Mouse (Mus musculus) lung, embryonic 14.5 days (tissue): ENCODE measurements at regions not wholly inside any gene's neighbourhood (a gene's known extent, or its start where the extent isn't known, plus 50 kb on each side); places are given as distances from the start of the nearest gene placed in this dataset.

Experiments
- ATAC-seq: fragments of 200-750 bp; cut with Nextera tagmentation; 2 replicates; pipeline ENCODE4 v1.8.0; 2017; ENCODE audit warnings: mild to moderate bottlenecking, moderate TSS enrichment, moderate library complexity; ENCODE audit not compliant: insufficient read depth
- DNase-seq: peaks from one replicate; pipeline ENCODE4 v3.0.0-alpha.2; 2015
- H3K27ac ChIP-seq: fragments of 300-500 bp; sonication (generic); 2 replicates; pipeline ENCODE4 v1.5.1; 2014; ENCODE audit warnings: low read depth, mild to moderate bottlenecking, moderate library complexity
- H3K27me3 ChIP-seq: fragments of 300-500 bp; sonication (generic); 2 replicates; pipeline ENCODE4 v1.6.1; 2014; ENCODE audit warnings: low read length, control low read depth; ENCODE audit not compliant: insufficient read depth
- H3K36me3 ChIP-seq: fragments of 300-500 bp; sonication (generic); 2 replicates; pipeline ENCODE4 v1.6.1; 2014; ENCODE audit warnings: control low read depth; ENCODE audit not compliant: insufficient read depth
- H3K4me1 ChIP-seq: fragments of 300-500 bp; sonication (generic); 2 replicates; pipeline ENCODE4 v1.6.1; 2014; ENCODE audit warnings: antibody characterized with exemption, control low read depth; ENCODE audit not compliant: insufficient read depth
- H3K4me2 ChIP-seq: fragments of 300-500 bp; sonication (generic); 2 replicates; pipeline ENCODE4 v1.6.1; 2014; ENCODE audit warnings: mild to moderate bottlenecking
- H3K4me3 ChIP-seq: fragments of 300-500 bp; sonication (generic); 2 replicates; pipeline ENCODE4 v1.5.1; 2014; ENCODE audit warnings: low read depth, low read length
- H3K9ac ChIP-seq: fragments of 300-500 bp; sonication (generic); 2 replicates; pipeline ENCODE4 v1.6.1; 2014
- H3K9me3 ChIP-seq: fragments of 300-500 bp; sonication (generic); 2 replicates; pipeline ENCODE4 v1.6.1; 2016; ENCODE audit warnings: low read depth, low read length, control low read depth
- CTCF ChIP-seq: IDR thresholded peaks from 2 replicates; pipeline ENCODE4 v1.5.1; 2016; ENCODE audit warnings: antibody characterized with exemption, low read depth
- WGBS: fragments of 180-500 bp; shearing (Covaris S2); extraction: QIAGEN DNeasy Blood & Tissue Kit; methylation state at CpG from one replicate; pipeline ENCODE4 v1.1.7; 2014; 5-methylcytosine and 5-hydroxymethylcytosine counted together

DNA sequence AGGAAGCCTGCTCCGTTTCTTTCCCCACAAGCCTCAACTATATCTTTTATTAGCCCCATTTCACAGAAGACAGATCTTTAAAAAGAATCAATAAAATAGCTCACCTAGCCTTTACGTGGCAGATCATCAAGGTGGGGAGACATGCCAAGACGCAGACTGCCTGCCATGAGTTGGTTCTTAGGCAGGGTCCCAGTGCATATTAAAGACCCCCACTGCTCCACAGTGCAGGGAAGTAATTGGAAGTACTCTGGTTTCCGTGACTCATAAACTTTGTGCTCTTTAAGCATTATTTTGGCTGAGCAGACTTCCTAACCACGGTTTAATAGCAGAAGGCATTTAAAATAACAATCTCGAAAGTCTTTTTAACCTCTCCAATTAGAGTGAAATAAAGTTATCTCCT is 415.7 kb upstream of the 5930422O12Rik start:
- no peak overlapping the region for H3K4me3 ChIP-seq
- DNase-seq (no peak), ATAC-seq (no peak)
- no peaks in the 10 kb centered on the region for H3K9me3 ChIP-seq
- no peaks in the 10 kb centered on the region for H3K36me3 ChIP-seq
- H3K27me3 ChIP-seq: no peaks in the 10 kb centered on the region
- no peaks in the 10 kb centered on the region for H3K4me1 ChIP-seq
- TF ChIP-seq CTCF: no peak
- H3K4me2 ChIP-seq: no peak overlapping the region
- 88% methylated on average over 6 of the region's 6 CpGs for WGBS
- no peak overlapping the region for H3K9ac ChIP-seq
- no peak overlapping the region for H3K27ac ChIP-seq

DNA sequence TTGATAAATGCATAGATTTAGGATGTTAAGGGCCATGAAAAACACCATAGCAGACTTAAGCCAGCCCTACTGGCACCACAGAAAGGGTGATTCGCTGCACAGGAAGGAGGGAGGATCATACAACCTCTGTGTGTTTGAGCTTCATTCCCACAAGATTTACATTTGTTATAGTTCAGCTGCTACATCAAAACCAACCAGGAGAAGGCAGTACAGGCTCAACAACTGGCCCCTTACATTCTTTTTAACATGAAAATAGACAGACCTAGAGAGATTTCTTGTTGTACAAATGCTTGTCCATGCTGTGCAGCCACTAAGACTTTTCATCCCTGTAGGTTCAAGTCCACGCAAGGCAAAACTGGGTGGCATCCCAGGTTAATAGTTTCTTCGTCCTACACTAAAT is 412.6 kb upstream of the 5930422O12Rik start:
- no peaks in the 10 kb centered on the region for H3K9me3 ChIP-seq
- ATAC-seq (no peak), DNase-seq (no peak)
- no peak overlapping the region for H3K4me2 ChIP-seq
- H3K36me3 ChIP-seq: no peaks in the 10 kb centered on the region
- H3K27ac ChIP-seq: no peak overlapping the region
- no peaks in the 10 kb centered on the region for H3K27me3 ChIP-seq
- no peak for TF ChIP-seq CTCF
- H3K9ac ChIP-seq: no peak overlapping the region
- no peaks in the 10 kb centered on the region for H3K4me1 ChIP-seq
- H3K4me3 ChIP-seq: no peak overlapping the region
- 73% methylated on average over 3 of the region's 3 CpGs for WGBS

DNA sequence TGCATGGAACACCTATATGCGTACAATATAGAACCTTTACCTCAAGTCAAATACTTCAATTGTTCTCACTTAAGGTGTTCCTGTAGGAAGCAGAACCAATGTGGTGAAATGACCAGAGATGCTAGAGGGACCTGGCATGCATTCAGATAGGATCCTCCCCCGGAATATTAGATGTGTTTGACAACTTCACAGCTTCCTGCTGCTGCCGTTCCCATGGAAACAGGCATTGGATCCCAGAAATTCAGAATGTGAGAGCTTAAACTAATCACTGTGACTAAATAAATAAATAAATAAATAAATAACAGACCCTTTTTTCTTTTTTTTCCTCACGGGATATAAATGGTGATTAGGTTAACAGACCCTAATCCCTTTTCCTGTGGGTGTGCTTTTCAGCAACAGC is 401.5 kb upstream of the 5930422O12Rik start:
- Histone ChIP-seq H3K27ac (no peak overlapping the region), H3K9me3 (no peaks in the 10 kb centered on the region), H3K36me3 (no peaks in the 10 kb centered on the region), H3K27me3 (no peaks in the 10 kb centered on the region), H3K4me3 (no peak overlapping the region), H3K9ac (no peak overlapping the region), H3K4me1 (no peaks in the 10 kb centered on the region), H3K4me2 (no peak overlapping the region)
- TF ChIP-seq CTCF: no peak
- DNase-seq: no peak
- ATAC-seq: no peak
- 67% methylated on average over 4 of the region's 4 CpGs for WGBS

- no peak for TF ChIP-seq CTCF
- H3K4me3 ChIP-seq: no peak overlapping the region
- DNase-seq: no peak
- 49% methylated on average over 3 of the region's 3 CpGs for WGBS
- no peak overlapping the region for H3K27ac ChIP-seq
- H3K27me3 ChIP-seq: no peaks in the 10 kb centered on the region
- H3K9ac ChIP-seq: no peak overlapping the region
- no peaks in the 10 kb centered on the region for H3K9me3 ChIP-seq
- no peak for ATAC-seq
- H3K4me2 ChIP-seq: no peak overlapping the region
- no peaks in the 10 kb centered on the region for H3K36me3 ChIP-seq
- no peaks in the 10 kb centered on the region for H3K4me1 ChIP-seq
Measured at GRCm38 (mm10) chr8:33029453-33029852, 399.1 kb upstream of the 5930422O12Rik start.

DNA sequence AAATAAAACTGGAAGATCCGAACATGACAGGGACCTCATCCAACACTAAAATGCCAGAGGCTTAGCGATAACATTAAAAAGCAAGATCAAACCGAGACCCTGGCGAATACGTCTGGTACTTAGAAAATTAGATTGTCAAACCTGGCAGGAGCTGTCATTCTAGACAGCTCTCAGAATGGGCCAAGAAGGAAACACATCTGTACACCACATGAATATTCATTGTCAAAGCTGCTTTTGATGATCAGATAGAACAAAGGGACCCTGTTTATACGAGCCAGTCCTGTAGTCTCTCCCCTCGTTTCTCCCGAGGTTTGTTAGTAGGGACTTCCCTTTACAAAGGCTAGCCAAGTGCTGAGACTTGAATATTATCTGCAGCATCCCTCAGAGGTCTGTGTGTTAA is 376.5 kb upstream of the 5930422O12Rik start:
- DNase-seq: no peak

GRCm38 (mm10) chr8:33065566-33065965 is 362.9 kb upstream of the 5930422O12Rik start:
- Histone ChIP-seq H3K9ac (no peak overlapping the region), H3K27ac (no peak overlapping the region), H3K4me1 (no peaks in the 10 kb centered on the region), H3K27me3 (no peaks in the 10 kb centered on the region), H3K4me3 (no peak overlapping the region), H3K4me2 (no peak overlapping the region), H3K9me3 (no peaks in the 10 kb centered on the region), H3K36me3 (no peaks in the 10 kb centered on the region)
- TF ChIP-seq CTCF: no peak
- no peak for ATAC-seq
- WGBS: 78% methylated on average over 3 of the region's 3 CpGs
- DNase-seq: no peak

More for the DNA sequence above, 376.5 kb upstream of the 5930422O12Rik start:
- WGBS: 74% methylated on average over 8 of the region's 8 CpGs
- Histone ChIP-seq H3K4me3 (no peak overlapping the region), H3K9me3 (0 out of 2 replicates have a peak, but pooled peaks cover 5% of the 10 kb centered on the region), H3K36me3 (no peaks in the 10 kb centered on the region), H3K27me3 (no peaks in the 10 kb centered on the region), H3K4me2 (no peak overlapping the region), H3K4me1 (no peaks in the 10 kb centered on the region), H3K27ac (no peak overlapping the region), H3K9ac (no peak overlapping the region)
- TF ChIP-seq CTCF: no peak
- no peak for ATAC-seq

GRCm38 (mm10) chr8:33066168-33066567 is 362.3 kb upstream of the 5930422O12Rik start:
- Histone ChIP-seq H3K9me3 (no peaks in the 10 kb centered on the region), H3K4me1 (no peaks in the 10 kb centered on the region), H3K4me2 (no peak overlapping the region), H3K27me3 (no peaks in the 10 kb centered on the region), H3K36me3 (no peaks in the 10 kb centered on the region), H3K4me3 (no peak overlapping the region), H3K27ac (no peak overlapping the region), H3K9ac (no peak overlapping the region)
- no peak for DNase-seq
- TF ChIP-seq CTCF: no peak
- WGBS: 78% methylated on average over 6 of the region's 6 CpGs
- no peak for ATAC-seq
